Mouse (Mus musculus): ENCODE measurements around the gene Otp. TPM values are rescaled to one million over a fixed set of nuclear protein-coding genes. Genes with fewer than 3 reads are reported as not detected.

Gene Otp
- polyA plus RNA-seq, 1 experiment from 2014 or later: 15.8 TPM

DNA sequence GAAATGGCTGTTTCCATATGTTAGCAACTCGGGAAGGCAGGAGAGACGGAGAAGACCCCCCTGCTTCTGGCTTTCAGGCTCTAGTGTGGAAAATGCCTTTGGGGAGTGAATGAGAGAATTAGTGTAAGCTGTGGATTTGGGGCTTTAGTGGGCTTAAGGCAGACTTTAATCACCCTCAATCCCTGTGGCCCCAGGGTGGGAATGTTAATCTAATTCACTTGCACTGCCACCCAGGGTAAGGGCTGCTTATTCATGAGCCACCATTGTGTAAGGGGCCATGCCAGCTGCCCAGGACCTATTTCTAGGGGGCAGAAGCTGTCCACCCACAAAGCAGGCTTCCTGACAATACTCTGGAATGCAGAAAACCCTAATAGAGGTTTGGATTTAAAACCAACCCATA is 8.5 kb upstream of the Otp start:
- no peaks in the 10 kb centered on the region for H3K36me3 ChIP-seq
- ATAC-seq (ENCODE audit: low FRiP score): no peak
- no peak overlapping the region for H3K4me2 ChIP-seq (replicated peaks)

DNA sequence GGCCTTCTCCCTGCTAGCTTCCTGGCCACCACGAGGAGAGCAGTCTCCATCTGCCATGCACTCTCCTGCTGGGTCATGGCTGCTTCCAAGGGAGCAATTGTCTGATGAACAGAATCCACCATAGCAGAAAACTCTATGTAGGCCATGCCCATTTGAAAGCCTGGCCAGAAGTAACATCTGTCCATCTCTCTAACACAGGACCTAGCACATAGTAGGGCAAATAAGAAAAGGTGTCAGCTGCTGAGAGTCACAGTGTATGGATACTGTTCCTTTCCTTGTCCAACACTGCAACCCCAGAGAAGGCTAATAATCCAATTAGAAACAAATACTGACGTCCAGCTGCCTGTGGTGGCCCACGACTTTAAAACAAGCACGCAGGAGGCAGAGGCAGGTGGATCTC is 7.6 kb upstream of the Otp start:
- H3K9ac ChIP-seq: no peak overlapping the region
- H3K9me3 ChIP-seq (replicated peaks): no peaks in the 10 kb centered on the region
- 43% methylated on average over 4 of the region's 4 CpGs for WGBS
- peaks cover 10% of the 10 kb centered on the region; the same call in 1 of the 2 replicates for H3K4me1 ChIP-seq
- no peak overlapping the region for H3K27ac ChIP-seq
- no peak overlapping the region for H3K4me3 ChIP-seq
- no peak overlapping the region for H3K4me2 ChIP-seq (replicated peaks)
- peaks cover 87% of the 10 kb centered on the region for H3K27me3 ChIP-seq
- no peak for ATAC-seq (ENCODE audit: low FRiP score)
- no peaks in the 10 kb centered on the region for H3K36me3 ChIP-seq

More for the DNA sequence above, 8.5 kb upstream of the Otp start:
- Histone ChIP-seq H3K4me1 (peaks cover 10% of the 10 kb centered on the region; the same call in 1 of the 2 replicates), H3K27me3 (peaks cover 90% of the 10 kb centered on the region), H3K9ac (no peak overlapping the region), H3K27ac (no peak overlapping the region), H3K9me3 (replicated peaks) (no peaks in the 10 kb centered on the region), H3K4me3 (no peak overlapping the region)
- WGBS: 29% methylated on average over 2 of the region's 2 CpGs

DNA sequence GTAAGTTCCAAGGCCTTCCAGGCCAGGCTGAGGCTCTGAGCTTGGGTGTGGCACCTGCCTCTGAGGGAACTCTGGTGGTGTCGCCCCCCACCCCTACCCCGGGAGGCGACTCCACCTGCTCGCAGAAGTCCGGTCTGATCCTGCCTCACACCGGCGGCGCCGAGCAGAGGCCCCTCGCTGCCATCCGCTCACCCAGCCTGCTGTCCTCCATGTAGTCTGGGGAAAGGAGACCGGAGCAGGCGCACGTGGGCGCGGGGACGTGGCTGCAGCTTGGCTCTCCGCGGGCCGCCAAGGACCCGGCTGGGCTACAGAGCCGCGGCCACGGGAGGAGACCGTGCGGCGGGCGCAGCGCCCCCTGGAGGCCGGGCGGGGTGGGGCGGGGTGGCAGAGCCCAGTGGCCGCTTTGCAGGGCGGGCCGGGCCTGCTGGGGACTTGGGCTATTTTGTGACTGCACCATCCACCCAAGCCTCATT is 6.9 kb upstream of the Otp start:
- no peaks in the 10 kb centered on the region for H3K9me3 ChIP-seq (replicated peaks)
- H3K36me3 ChIP-seq: no peaks in the 10 kb centered on the region
- H3K27ac ChIP-seq: no peak overlapping the region
- under 1% methylated on average over 33 of the region's 35 CpGs for WGBS
- H3K4me1 ChIP-seq: peaks cover 10% of the 10 kb centered on the region; the same call in 1 of the 2 replicates
- H3K27me3 ChIP-seq: peaks cover 86% of the 10 kb centered on the region
- peak overlapping the region; percentile 38 for H3K4me2 ChIP-seq (replicated peaks)
- peak; percentile 76 for ATAC-seq (ENCODE audit: low FRiP score)
- no peak overlapping the region for H3K9ac ChIP-seq
- H3K4me3 ChIP-seq: peak overlapping the region; percentile 11

DNA sequence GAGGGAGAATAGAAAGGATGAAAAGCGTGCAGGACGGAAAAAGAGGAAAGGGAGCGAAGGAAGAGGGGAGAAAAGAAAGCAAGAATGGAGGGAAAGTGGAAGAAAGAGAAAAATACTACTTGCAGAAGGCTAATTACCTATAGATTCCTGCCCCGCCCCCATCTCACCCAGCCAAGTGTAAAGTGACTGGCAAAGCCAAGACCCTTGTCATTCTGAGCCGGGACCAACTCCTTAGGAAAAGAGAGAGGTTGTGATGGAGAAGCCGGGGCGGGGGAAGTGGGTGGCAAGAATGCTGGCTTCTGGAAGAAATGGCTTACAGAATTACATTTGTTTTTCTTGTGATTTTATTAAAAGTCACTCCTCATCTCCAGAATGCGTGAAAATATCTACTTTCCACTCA is 5.9 kb upstream of the Otp start:
- peak overlapping the region; percentile 38 for H3K4me2 ChIP-seq (replicated peaks)
- peaks cover 10% of the 10 kb centered on the region; the same call in 1 of the 2 replicates for H3K4me1 ChIP-seq
- H3K9me3 ChIP-seq (replicated peaks): no peaks in the 10 kb centered on the region
- no peak overlapping the region for H3K9ac ChIP-seq
- H3K27me3 ChIP-seq: peaks cover 81% of the 10 kb centered on the region
- under 1% methylated on average over 8 of the region's 8 CpGs for WGBS
- ATAC-seq (ENCODE audit: low FRiP score): no peak
- no peaks in the 10 kb centered on the region for H3K36me3 ChIP-seq
- H3K4me3 ChIP-seq: no peak overlapping the region
- H3K27ac ChIP-seq: no peak overlapping the region

DNA sequence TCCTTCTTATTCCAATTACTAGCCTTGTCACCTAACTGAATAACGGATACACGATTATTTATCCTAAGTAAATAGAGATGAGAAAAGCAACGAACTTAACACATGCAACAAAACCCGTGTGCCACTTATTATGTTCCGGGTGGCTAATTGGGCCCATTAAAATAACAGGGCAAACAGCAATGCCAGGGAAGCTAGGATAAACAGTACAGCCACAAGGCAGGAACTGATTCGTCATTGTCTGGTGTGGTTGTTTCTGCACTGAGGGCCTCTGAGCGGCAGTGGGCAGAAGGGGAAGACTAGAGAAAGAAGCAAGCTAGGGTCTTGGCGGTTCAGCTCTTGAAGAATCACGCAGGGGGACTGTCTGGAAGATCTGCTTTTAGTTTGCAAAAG is 5.3 kb upstream of the Otp start:
- peaks cover 81% of the 10 kb centered on the region for H3K27me3 ChIP-seq
- H3K36me3 ChIP-seq: no peaks in the 10 kb centered on the region
- no peak for ATAC-seq (ENCODE audit: low FRiP score)
- H3K4me2 ChIP-seq (replicated peaks): no peak overlapping the region
- no peak overlapping the region for H3K9ac ChIP-seq
- H3K9me3 ChIP-seq (replicated peaks): no peaks in the 10 kb centered on the region
- no peak overlapping the region for H3K4me3 ChIP-seq
- peak overlapping the region; percentile 24 for H3K27ac ChIP-seq
- 4% methylated on average over 9 of the region's 9 CpGs for WGBS
- peaks cover 11% of the 10 kb centered on the region; the same call in 1 of the 2 replicates for H3K4me1 ChIP-seq

DNA sequence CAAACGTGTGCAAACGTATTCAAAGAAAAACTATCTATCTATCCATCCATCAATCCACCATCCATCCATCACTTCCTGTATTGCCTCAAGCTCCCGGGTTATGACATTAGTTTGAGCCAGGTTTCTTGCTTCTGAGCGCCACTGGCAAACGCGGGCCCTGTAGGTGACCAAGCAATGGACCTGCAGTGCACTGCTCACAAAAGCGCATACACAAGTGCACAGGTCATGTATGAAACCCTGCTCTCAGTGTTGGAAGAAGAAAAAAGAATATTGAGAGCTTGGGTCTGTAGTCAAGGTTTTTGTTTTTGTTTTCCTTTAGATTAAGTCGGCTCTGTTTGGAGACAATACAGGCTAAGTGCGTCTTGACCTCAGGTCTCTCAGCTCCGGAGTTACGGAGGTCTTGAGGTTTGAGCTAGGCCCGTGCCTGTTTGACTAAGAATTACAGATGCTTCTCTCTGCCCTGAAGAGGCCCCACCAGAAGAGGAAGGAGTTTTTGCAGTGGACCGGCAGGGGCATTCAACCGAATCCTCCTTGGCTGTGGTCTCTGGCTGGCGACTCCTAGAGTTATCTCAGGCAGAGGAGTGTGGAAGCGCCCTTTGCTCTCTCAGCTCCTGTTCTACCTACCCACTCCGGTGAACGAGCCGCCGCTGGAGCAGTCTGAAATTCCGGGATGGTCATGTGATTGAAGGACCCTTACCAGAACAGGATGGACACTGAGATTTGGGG is 4.8 kb upstream of the Otp start:
- H3K9me3 ChIP-seq (replicated peaks): no peaks in the 10 kb centered on the region
- H3K36me3 ChIP-seq: no peaks in the 10 kb centered on the region
- H3K27me3 ChIP-seq: peaks cover 81% of the 10 kb centered on the region
- H3K4me3 ChIP-seq: no peak overlapping the region
- under 1% methylated on average over 21 of the region's 21 CpGs for WGBS
- H3K27ac ChIP-seq: peak overlapping the region; percentile 24
- no peak for ATAC-seq (ENCODE audit: low FRiP score)
- H3K4me1 ChIP-seq: peaks cover 13% of the 10 kb centered on the region; the same call in 1 of the 2 replicates
- H3K4me2 ChIP-seq (replicated peaks): no peak overlapping the region
- no peak overlapping the region for H3K9ac ChIP-seq

DNA sequence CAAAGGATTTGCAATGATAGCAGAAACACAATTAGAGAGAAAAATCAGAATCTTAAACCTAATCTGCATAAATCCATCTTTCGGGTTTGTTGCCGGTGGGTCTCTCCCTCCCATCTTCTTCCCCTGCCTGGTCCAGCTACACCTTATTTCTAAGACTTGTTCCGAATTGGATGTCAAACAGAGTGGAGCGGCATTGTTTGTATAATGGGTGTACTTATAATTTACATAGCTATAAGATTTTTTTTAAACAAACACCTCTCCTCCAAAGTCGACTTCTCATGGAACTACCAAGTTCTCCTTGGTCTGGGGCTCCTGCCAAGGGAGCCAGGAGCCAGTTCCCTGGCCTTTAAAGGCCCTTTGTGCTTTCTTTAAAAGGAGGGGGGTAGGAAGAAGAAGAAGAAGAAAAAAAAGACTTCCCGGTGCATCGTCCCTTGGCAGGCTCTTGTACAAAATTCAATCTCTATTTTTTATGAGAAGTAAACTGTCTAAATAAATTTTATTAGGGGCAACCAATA is 3.5 kb upstream of the Otp start:
- no peaks in the 10 kb centered on the region for H3K36me3 ChIP-seq
- no peak overlapping the region for H3K4me2 ChIP-seq (replicated peaks)
- peaks cover 77% of the 10 kb centered on the region for H3K27me3 ChIP-seq
- no peak overlapping the region for H3K27ac ChIP-seq
- H3K4me3 ChIP-seq: no peak overlapping the region
- H3K9ac ChIP-seq: no peak overlapping the region
- H3K9me3 ChIP-seq (replicated peaks): no peaks in the 10 kb centered on the region
- no peak for ATAC-seq (ENCODE audit: low FRiP score)
- under 1% methylated on average over 7 of the region's 7 CpGs for WGBS
- peaks cover 13% of the 10 kb centered on the region; the same call in 1 of the 2 replicates for H3K4me1 ChIP-seq

DNA sequence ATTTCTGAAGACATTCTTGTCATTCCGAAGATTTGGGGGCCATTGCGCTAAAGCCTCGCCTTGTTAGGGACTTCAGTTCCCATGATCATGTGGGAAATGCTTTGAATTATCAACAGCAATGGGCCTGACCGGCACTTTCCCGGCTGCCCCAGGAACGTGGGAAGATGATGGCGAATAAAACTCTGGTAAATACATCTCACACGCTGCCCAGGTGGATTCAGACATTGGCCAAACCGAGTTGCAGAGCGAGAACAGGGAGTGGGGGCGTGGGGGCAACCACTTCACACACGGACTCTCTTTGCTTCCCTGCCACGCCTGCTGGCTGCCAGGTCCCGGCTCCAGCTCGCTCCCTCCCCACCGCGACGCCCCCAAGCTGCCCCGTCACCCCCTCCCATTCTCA is 3.0 kb upstream of the Otp start:
- Histone ChIP-seq H3K9ac (no peak overlapping the region), H3K4me2 (replicated peaks) (no peak overlapping the region), H3K27me3 (peaks cover 77% of the 10 kb centered on the region), H3K27ac (no peak overlapping the region), H3K36me3 (no peaks in the 10 kb centered on the region), H3K4me1 (peaks cover 13% of the 10 kb centered on the region; the same call in 1 of the 2 replicates), H3K9me3 (replicated peaks) (no peaks in the 10 kb centered on the region), H3K4me3 (no peak overlapping the region)
- under 1% methylated on average over 18 of the region's 19 CpGs for WGBS
- no peak for ATAC-seq (ENCODE audit: low FRiP score)

DNA sequence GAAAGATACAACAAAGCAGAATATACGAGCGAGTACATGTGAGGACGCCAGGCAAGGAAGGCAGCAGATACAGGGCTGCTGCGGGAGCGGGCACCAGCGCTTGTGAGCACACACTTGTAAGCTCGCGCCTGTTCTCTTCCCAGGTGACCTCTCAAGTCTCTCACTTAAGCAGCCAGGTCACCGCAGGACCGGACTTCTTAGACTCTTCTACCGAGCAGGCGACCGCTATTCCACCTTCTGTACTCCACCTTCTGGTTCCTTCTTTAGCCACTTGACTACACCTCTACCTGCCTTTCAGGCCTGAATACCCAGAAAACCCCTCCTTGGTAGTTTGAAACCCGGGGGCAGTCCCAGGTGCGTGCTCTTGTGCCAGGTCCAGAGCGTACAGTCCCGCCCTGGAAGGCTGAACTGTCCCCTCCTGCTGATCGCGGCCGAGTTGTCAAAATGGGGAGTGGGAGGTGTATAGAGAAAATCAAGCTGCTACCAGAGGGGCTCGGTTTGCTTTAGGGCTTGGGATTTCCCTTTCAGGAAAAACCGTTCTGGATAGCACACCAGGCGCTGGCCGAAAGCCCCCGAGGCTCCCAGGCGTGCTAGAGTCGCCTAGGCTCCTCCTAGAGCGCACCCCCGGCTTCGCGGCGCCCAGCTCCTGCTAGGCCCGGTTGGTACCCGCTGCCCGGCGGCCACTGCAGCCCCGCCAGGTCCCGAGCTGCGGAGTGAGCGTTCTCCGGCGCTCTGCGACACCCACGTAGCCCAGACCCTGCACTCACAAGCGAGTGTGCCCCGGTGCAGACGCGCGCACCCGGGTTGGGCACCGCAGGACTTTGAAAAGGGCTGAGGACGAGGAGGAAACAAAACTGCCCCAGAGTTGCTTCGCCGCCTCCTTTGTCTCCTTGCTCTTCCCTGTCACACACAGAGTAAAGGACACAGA is 2.0 kb upstream of the Otp start:
- no peaks in the 10 kb centered on the region for H3K9me3 ChIP-seq (replicated peaks)
- H3K27ac ChIP-seq: peak overlapping the region; percentile 81
- H3K4me1 ChIP-seq: peaks cover 12% of the 10 kb centered on the region; the same call in 1 of the 2 replicates
- H3K36me3 ChIP-seq: no peaks in the 10 kb centered on the region
- under 1% methylated on average over 52 of the region's 54 CpGs for WGBS
- peak overlapping the region; percentile 33 for H3K4me2 ChIP-seq (replicated peaks)
- H3K27me3 ChIP-seq: peaks cover 76% of the 10 kb centered on the region
- ATAC-seq (ENCODE audit: low FRiP score): no peak
- H3K9ac ChIP-seq: peak overlapping the region; percentile 43; the same call in 1 of the 2 replicates
- peak overlapping the region; percentile 19 for H3K4me3 ChIP-seq

DNA sequence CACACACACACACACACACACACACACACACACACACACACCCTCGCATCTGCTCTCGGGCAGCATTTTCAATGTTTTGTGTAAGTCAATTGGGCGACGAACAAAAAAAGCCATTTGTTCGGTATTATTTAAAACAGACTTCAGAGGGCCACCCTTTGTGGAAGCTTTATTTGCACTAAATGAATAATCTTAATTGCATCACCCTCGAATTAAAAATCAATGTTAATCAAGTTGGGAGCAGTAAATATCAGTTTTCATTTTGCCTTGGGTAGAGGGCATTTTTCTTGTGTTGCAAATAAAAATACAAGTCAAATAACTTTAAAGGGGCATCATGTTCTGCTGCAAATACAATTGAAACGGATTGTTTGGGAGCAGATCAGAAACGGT is 1.4 kb upstream of the Otp start:
- WGBS: 1% methylated on average over 8 of the region's 8 CpGs
- H3K36me3 ChIP-seq: no peaks in the 10 kb centered on the region
- no peak overlapping the region for H3K4me3 ChIP-seq
- no peak for ATAC-seq (ENCODE audit: low FRiP score)
- peak overlapping the region; percentile 43; the same call in 1 of the 2 replicates for H3K9ac ChIP-seq
- H3K27me3 ChIP-seq: peaks cover 71% of the 10 kb centered on the region
- H3K4me2 ChIP-seq (replicated peaks): peak overlapping the region; percentile 33
- peak overlapping the region; percentile 81; the same call in 1 of the 2 replicates for H3K27ac ChIP-seq
- peaks cover 7% of the 10 kb centered on the region; the same call in 1 of the 2 replicates for H3K4me1 ChIP-seq
- no peaks in the 10 kb centered on the region for H3K9me3 ChIP-seq (replicated peaks)

DNA sequence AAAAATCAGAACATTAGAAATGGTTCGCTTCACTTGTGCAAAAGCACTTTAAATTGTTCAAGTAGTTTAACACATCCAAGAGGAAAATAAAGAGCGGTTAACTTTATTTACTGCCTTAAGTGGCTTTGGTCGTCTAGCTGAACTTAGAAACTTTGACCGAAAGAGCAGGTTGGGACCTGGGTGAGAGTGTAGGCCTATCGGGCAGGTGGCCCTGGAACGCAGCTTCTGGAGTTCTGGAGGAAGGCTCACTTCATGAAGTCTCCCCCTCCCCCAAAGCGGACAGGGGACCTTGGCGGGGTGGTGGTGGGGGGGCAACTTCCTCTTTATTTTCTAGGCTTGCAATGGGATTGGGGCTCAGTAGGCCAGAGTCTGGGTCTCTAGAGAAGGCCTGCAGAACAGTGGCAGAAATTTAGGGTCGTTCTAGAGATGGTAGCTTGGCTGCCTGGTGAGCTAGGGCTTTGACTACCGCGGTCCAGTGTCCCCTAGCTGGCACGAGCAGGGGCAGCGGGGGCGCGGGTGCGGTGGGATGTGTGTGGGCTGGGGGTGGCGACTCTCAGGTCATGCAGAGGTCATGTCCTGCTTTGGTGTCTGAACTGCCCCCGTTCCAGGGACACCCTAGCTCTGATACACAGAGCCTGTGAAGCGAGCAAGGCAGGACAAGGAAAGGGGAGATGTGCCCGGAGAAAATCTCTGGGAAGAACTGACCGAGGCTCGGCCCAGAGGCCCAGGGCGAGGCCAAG is 576 bp upstream of the Otp start:
- peak overlapping the region; percentile 52; the same call in 1 of the 2 replicates for H3K27ac ChIP-seq
- no peak overlapping the region for H3K9ac ChIP-seq

More for the DNA sequence above, 576 bp upstream of the Otp start:
- under 1% methylated on average over 23 of the region's 23 CpGs for WGBS
- no peaks in the 10 kb centered on the region for H3K9me3 ChIP-seq (replicated peaks)
- peaks cover 67% of the 10 kb centered on the region for H3K27me3 ChIP-seq
- peak overlapping the region; percentile 20 for H3K4me3 ChIP-seq
- peak overlapping the region; percentile 18 for H3K4me2 ChIP-seq (replicated peaks)
- peaks cover 3% of the 10 kb centered on the region; the same call in 1 of the 2 replicates for H3K4me1 ChIP-seq
- no peaks in the 10 kb centered on the region for H3K36me3 ChIP-seq
- ATAC-seq (ENCODE audit: low FRiP score): peak; percentile 29; the same call in 1 of the 2 replicates

All from hindbrain, embryonic 12.5 days (tissue).